Mouse (Mus musculus) bone marrow macrophage, adult 2 months (primary cell): Measurements from ENCODE around the gene Ccl5. TPM values are rescaled to one million over a fixed set of nuclear protein-coding genes. Genes with fewer than 3 reads are reported as not detected.
"Not testable (repeated sequence)": the region's sequence is repeated elsewhere in the genome, so short reads cannot be mapped to it uniquely, and the experiment has no call there.

ENCODE experiments used
- H3K27ac ChIP-seq: 2 replicates; pipeline ENCODE4 v1.5.1; 2012; ENCODE audit warnings: low read depth, low read length; ENCODE audit not compliant: insufficient read depth
- H3K4me1 ChIP-seq: 2 replicates; pipeline ENCODE4 v1.6.1; 2012; ENCODE audit warnings: low read length; ENCODE audit not compliant: control insufficient read depth, insufficient read depth
- H3K4me3 ChIP-seq: 2 replicates; pipeline ENCODE4 v1.5.1; 2012; ENCODE audit warnings: mild to moderate bottlenecking, low read length, moderate library complexity; ENCODE audit not compliant: insufficient read depth
- CTCF ChIP-seq: IDR thresholded peaks from 2 replicates; pipeline ENCODE4 v1.5.1; 2012; ENCODE audit warnings: low read depth, mild to moderate bottlenecking, low read length, moderate library complexity
- POLR2A ChIP-seq: IDR thresholded peaks from 2 replicates; pipeline ENCODE4 v1.6.1; 2012; ENCODE audit warnings: mild to moderate bottlenecking, low read depth, low read length, borderline replicate concordance
- polyA plus RNA-seq: library from polyadenylated mRNA; stranded (reverse); fragments of >200 nt; gene quantifications from 2 replicates; pipeline ENCODE4 v1.2.4, GENCODE M21; 2012; ENCODE audit not compliant: missing spikeins, insufficient read depth, insufficient read length

Ccl5 gene
- polyA plus RNA-seq, 1 experiment = 18.6 TPM

DNA sequence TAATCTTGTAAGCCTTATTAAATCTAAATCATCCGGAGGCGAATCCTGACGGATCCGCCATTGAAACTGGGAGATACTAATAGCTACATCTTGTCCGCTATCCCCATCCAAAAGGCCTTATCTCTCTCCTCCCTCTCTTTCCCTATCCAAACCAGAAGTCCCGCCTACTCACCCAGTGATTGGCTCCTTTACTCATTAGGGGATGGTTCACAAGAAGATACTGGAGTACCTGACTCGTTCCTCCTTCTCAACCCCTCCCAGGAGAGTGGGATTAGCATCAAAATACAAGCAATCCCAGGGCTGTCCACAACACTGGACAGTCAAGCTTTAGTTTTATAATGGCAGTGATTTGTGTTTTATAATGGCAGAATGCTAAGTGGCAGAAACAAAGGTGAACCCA lies 37.0 kb upstream of the Ccl5 start:
- no peak overlapping the region for H3K27ac ChIP-seq
- peaks cover 32% of the 10 kb centered on the region for H3K4me1 ChIP-seq
- H3K4me3 ChIP-seq = no peak overlapping the region
- no peak for TF ChIP-seq POLR2A
- no peak for TF ChIP-seq CTCF

DNA sequence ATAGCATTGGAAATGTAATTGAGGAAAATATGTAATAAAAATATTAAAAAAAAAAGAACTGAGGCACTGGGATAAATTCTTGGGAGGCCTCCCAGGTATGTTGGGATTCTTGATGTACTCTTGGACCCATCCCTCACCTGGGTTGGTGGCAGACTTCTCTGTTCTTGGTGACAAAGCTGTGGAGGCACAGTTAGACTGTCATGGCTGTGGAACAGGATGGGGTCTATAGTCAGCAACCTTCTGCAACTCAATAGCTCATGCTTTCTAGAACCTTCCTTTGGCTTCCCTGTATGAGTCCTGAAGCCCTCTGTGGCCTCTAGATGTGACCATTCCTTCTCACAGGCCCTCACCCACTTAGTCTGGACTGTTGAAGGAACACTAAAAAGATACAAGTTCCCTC lies 36.3 kb upstream of the Ccl5 start:
- Histone ChIP-seq H3K27ac (no peak overlapping the region), H3K4me3 (no peak overlapping the region), H3K4me1 (peaks cover 33% of the 10 kb centered on the region)
- TF ChIP-seq CTCF (no peak), POLR2A (no peak)

- H3K4me3 ChIP-seq = no peak overlapping the region
- H3K27ac ChIP-seq = no peak overlapping the region
Measured at GRCm38 (mm10) chr11:83563754-83564153, 33.4 kb upstream of the Ccl5 start.

GRCm38 (mm10) chr11:83562311-83562887 lies 32.1 kb upstream of the Ccl5 start:
- no peak overlapping the region for H3K27ac ChIP-seq
- TF ChIP-seq CTCF (no peak), POLR2A (no peak)
- H3K4me1 ChIP-seq = peaks cover 20% of the 10 kb centered on the region
- H3K4me3 ChIP-seq = no peak overlapping the region

More at GRCm38 (mm10) chr11:83563754-83564153, 33.4 kb upstream of the Ccl5 start:
- peaks cover 22% of the 10 kb centered on the region for H3K4me1 ChIP-seq
- TF ChIP-seq POLR2A (no peak), CTCF (no peak)

DNA sequence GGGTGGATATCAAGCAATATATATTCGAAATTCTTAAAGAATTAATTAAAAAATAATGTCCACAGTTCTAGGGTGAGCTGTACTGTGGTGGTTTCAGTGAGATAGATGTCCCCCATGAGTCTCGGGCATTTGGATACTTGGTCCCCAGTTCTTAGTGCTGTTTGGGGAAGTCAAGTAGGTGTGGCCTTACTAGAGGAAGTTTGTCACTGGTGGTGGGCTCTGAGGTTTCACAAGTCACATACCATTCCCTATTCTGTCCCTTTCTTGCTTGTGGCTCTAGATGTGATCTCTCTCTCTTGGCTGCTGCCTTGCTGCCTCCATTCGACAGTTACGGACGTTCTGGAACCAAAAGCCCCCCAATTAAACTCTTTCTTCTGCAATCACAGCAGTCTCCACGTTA lies 30.1 kb upstream of the Ccl5 start:
- peaks cover 25% of the 10 kb centered on the region for H3K4me1 ChIP-seq
- 0 out of 2 replicates have a peak overlapping the region, but pooled peaks have one; percentile 24 for H3K27ac ChIP-seq
- TF ChIP-seq CTCF (no peak), POLR2A (no peak)
- H3K4me3 ChIP-seq = no peak overlapping the region

DNA sequence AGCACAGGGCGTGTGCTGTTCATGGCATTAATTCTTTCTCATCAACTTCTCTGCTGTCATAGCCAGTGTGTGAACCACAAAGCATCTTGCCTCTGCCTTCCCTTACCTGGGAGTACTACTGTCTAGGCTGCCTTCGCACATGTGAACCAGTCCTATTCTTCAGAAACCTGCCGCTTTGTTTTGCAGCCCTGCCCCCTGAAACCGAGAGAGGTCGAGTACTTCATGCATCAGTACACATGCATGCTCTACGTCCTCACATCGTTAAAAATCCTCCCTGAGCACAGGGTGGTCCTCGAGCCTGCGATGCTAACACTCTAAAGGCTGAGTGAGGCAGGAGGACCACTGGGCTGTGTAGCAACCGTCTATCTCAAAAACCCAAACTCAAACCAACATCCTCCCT lies 26.8 kb upstream of the Ccl5 start:
- peaks cover 17% of the 10 kb centered on the region for H3K4me1 ChIP-seq
- no peak overlapping the region for H3K27ac ChIP-seq
- H3K4me3 ChIP-seq = no peak overlapping the region
- no peak for TF ChIP-seq CTCF
- no peak for TF ChIP-seq POLR2A

DNA sequence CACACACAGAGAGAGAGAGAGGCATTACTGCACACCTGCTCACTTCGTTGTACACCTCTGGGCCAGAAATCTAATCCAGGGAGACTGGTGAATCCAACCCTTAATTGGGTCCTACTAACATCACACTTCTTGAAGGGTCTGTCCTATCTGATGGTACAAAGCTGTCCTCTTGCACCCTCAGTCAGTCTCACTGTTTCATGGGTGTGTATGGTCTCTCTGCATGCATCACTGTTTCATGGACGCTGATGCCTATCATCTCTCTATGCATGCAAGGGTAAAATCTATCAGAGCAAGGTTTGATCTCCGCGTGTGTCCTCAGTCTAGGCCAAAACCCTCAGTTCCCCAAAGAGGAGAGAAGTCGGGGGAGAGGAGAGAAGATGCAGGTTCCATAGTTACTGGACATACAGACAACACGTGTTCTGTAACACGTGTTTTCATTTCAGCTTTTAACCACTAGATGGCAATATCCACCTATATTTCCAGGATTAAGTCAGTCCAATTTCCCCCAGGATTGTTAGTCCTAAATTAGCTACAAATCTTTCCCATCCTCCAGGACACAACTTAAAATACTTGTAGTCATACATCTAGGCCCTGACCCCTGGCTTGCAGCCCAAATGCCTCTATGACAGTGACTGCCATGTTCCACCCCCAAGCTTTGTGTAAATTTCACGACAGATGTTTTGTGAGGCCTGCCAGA lies 25.9 kb upstream of the Ccl5 start:
- H3K4me3 ChIP-seq = no peak overlapping the region
- TF ChIP-seq POLR2A = no peak
- no peak; the same call in 1 of the 2 replicates for TF ChIP-seq CTCF
- H3K27ac ChIP-seq = no peak overlapping the region
- H3K4me1 ChIP-seq = peaks cover 15% of the 10 kb centered on the region

GRCm38 (mm10) chr11:83551668-83552067 lies 21.4 kb upstream of the Ccl5 start:
- TF ChIP-seq CTCF = no peak
- no peak for TF ChIP-seq POLR2A
- H3K4me1 ChIP-seq = peaks cover 23% of the 10 kb centered on the region
- H3K27ac ChIP-seq = no peak overlapping the region
- no peak overlapping the region for H3K4me3 ChIP-seq

- not testable (repeated sequence) for H3K27ac ChIP-seq, H3K4me3 ChIP-seq
- peaks cover 21% of the 10 kb centered on the region for H3K4me1 ChIP-seq
Measured at GRCm38 (mm10) chr11:83551037-83551436, 20.7 kb upstream of the Ccl5 start.

- H3K4me1 ChIP-seq = peaks cover 21% of the 10 kb centered on the region
- H3K27ac ChIP-seq = peak overlapping the region; percentile 24
- peak overlapping the region; percentile 9 for H3K4me3 ChIP-seq
- TF ChIP-seq CTCF (no peak), POLR2A (no peak)
Measured at GRCm38 (mm10) chr11:83550186-83550632, 19.9 kb upstream of the Ccl5 start.

DNA sequence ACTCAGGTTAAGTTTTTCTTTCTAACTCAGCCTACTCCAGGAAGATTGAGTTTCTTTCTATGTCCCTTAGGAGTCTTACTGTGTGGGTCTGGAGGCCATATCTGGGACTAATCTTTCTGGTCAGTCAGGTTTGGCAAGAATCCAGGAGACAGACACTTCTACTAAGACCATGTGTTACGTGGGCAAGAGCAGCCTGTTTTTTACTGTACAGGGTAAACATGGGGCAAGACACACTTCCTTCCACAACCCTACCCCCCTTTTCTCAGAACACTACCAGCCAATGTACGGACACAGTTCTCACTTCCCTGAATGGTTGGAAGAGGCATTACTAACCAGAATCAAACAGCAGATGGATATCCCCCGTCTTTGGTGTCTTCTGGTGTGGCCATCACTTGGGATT lies 13.9 kb upstream of the Ccl5 start:
- TF ChIP-seq POLR2A = no peak
- TF ChIP-seq CTCF = no peak
- Histone ChIP-seq H3K4me3 (no peak overlapping the region), H3K27ac (peak overlapping the region; percentile 60), H3K4me1 (peaks cover 40% of the 10 kb centered on the region)
